Mouse (Mus musculus) heart, adult 18-20 months (tissue): Measurements from ENCODE around the gene Mxi1. TPM values are rescaled to one million over a fixed set of nuclear protein-coding genes. Genes with fewer than 3 reads are reported as not detected.
"Not testable (repeated sequence)": the region's sequence is repeated elsewhere in the genome, so short reads cannot be mapped to it uniquely, and the experiment has no call there.

Experiments
- DNase-seq, 2 experiments: peaks; one replicate each; pipeline ENCODE4 v3.0.0; 2021 to 2022; ENCODE audit warnings: mixed read lengths in 1 of 2
- total RNA-seq, 2 experiments: library from RNA; stranded (reverse); gene quantifications; 2 replicates each; pipeline ENCODE4 v1.2.3; 2021

The Mxi1 gene
- total RNA-seq, 2 experiments from 2014 or later, result 37.8 to 42.7 TPM

DNA sequence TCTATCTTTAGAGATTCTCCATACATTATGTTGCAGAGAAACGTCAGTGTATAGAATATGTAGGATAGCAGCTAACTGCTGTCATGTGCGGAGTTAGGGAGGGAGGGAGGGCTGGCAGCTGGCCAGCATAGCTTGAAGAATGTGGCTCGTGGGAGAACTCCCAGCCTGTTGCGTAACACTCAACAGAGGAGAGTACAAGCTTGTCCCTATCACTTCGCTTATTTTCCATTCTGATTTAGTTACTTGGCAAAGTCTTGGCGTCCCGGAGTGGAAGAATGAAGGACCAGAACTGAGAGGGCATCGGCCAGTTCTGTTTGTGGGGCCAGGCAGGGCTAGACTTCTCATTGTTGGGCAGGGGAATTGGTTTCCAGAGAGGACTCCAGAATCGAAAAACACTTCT lies 54.6 kb downstream of the Mxi1 start:
- DNase-seq, result peak; percentile 87 to 89

DNA sequence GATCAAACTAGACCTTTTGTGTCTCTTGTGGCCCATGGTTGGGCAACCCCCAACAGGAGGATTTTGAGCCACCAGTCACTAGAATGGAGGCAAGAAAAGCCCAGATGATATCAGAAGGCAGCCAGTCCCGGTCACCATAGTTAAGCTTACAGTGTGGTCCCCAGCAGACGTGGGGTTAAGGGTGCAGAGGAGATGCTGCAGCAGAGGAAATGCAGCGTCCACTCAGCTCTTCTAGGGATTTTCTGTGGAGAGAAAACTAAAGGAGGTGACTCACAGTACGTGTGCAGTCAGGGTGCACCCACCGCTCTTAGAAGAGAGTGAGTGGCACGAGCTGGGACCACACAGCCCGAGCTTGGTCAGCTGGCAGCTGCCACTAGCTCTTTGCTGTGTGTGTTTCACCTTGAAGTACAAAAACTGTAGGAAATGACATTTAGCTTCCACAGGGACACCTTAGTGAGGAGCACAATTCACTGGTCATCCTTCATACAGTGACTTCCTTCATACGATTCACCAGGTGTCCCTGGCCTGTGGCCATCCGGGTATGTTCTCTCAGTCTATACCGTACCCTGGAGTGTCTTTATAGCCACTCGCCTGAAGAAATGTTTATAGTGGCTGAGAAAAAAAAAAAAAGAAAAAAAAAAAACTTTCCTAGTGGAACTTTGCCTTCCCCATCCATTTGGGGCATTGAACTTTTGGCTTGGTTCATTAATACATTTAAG lies 55.9 kb downstream of the Mxi1 start:
- DNase-seq, result no peak

DNA sequence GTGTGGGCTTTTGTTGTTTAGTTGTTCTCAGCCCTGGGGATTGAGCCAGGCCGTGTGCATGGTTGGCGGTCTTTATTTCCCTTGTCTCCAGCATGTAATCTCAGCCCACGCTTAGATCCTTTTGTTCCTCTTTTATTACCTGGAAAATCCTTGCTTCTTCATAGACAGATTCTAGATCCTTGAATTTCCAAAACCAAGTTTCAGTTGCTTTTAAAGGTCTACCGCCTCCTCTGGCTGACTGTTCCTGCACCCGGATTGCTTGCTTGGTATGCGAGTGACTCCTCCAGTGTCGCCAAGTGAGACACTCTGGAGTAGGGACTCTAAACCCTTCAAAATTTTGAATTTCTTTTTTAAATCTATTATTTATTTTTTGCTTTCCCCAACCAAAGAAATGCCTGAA lies 56.6 kb downstream of the Mxi1 start:
- DNase-seq, result no peak

DNA sequence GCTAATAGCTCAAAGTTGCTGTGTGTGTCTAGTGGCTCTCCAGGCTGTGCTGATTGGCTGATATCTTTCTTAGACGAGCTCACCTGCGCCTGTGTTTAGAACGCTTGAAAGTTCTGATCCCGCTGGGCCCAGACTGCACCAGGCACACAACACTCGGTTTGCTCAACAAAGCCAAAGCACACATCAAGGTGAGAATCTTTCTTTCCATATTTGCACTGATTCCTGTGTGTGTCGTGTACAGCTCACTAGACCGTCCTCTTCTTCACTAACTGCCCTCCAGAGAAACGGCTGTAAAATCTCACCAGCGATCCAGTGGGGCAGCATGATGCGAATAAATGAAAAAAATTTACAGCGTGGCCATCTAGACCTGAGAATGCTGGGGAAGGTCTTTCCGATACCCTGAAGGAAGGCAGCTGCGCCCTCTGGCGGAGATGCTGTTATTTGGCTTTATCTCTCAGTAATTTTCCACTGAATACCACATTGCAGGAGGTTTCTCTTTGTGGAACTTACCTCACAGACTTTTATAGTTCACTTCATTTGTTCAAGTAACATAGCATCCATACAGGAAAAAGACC lies 59.2 kb downstream of the Mxi1 start:
- peak; percentile 76 to 92 for DNase-seq

DNA sequence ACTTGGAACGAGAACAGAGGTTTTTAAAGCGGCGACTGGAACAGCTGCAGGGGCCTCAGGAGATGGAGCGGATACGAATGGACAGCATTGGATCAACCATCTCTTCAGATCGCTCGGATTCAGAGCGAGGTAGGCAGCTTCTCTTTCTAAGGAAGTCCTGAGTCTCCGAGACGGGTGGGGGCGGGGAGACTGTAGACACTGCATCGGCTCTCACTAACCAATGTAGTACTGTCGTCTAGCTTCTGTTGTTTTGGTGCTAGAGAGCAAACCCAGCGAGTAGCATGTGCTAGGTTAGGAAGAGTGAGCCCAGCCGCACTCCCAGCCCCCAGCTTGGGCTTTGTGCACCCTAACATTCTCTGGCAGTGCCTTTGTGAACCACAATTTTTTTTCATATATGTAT lies 59.9 kb downstream of the Mxi1 start:
- DNase-seq, result no peak

DNA sequence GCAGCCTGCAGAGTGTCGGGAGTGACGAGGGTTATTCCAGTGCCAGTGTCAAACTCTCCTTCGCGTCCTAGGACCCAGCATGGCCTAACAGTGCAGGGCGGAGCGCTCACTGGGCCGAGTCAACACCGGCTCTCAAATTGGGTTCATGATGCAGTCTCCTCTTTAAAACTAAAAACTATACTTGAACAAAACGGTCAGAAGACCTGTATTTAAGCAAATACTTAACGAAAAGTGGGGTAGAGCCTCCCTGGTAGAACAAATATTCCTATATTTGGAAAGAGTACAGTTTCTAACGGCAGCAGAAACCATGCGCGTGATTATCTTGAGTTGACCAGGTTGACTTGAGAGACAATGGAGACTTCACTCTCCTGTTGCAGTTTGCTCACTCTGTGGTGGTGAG lies 61.3 kb downstream of the Mxi1 start, which contains the start of gene Gm10197:
Gene Gm10197 (minus strand): TSS at position 101 of the 400 bp plus-strand sequence.
- no peak for DNase-seq

DNA sequence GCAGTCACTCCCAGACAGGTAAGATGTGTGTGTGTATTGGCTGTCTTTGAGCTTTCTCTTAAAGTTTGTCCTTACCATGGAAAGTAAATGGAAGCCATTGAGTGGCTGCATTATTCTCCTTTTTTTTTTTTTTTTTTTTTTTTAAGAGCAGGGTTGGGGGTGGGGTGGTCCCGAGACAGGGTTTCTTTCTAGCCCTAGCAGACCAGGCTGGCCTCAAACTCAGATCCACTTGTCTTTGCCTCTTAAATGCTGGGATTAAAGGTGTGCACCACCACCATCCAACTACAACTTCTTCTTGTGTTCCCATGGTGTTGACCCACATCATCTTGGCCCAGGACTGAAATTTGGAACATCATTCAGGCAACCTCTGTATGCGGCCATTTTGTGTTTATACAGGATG lies 63.3 kb downstream of the Mxi1 start:
- DNase-seq, result no peak

DNA sequence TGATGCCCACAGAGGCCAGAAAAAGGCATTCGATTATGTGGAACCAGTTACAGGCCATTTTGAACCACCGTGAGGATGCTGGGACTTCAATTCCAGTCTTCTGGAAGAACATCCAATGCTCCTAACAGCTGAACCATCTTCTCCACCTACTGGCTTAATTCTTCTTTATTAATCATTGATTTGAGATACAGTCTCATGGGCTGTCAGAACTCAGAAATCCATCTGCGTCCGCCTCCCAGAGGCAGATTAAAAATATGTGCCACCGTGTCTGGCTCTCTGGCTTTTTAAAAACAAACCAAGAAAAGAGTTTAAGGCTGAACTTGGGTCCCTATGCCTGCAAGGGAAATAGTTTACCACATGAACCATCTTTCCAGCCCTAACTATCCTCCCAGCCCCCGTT lies 65.0 kb downstream of the Mxi1 start:
- DNase-seq, result no peak

DNA sequence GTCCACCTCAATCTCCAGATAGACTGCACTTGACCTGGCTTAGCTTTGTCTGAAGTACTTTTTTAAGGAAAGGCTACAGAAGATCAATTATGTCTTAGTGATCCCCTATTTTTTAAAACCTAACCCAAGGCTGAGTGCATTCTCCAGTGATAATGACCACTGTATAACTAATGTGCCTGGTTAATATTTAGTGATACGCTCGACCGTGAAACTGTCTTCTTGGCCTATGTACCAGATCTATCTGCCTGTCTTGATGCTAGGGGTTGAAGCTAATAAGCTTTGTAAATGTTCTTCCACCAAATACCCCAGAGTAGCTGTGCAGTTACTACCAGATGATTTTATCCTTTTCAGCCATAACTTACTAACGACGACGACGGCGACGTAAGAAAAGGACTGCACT lies 65.5 kb downstream of the Mxi1 start:
- no peak for DNase-seq

DNA sequence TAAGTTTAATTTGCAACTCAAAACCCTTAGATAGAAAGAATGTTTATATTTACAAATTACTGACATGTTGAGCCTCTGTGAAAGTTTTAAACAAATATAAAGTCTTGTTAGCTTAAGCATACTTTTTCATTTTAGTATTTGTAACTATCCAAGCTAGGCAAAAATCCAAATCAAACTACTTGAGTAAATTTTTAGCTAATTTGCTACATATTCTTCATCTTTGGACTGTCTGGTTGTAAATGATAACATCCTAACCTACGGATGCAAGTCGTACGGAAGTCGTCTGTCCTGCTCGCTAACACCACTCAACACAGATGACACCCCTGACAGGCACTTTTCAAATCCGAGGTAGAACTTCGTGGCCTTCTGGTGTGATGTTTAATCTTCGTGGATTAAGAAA lies 67.3 kb downstream of the Mxi1 start:
- no peak for DNase-seq

DNA sequence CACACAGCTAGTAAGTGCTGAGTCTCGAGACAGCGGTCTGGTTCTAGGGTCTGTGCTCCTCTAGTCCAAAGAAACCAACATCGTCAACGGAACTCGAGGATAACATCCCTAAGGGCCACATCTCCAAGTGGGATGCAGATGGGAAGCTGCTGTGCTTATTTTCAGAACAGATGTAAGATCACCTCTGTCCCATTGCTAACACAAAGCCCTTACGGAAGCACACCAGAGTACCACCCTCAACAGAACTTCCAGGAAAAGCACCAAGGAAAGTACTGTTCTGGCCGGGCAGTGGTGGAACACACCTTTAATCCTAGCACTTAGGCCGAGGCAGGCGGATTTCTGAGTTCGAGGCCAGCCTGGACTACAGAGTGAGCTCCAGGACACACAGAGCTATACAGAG lies 68.1 kb downstream of the Mxi1 start:
- no peak for DNase-seq

DNA sequence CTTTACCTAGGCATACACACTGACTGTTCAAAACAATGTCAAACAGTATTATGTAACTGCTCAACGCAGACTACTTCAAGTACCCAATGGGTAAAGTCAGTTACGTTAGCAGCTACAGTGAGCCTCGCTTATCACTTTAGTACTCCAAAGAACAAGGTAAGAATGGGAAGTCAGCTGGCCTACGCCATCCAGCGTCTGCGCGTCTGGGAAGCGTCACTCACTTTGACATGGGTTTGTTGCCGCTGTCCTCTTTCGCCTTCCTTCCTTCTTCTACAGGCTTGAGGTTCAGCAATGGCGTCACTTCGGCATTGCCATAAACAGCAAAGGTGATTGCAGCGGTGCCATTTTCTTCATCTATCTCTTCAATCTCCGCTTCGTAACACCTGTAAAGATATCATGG lies 73.0 kb downstream of the Mxi1 start:
- no peak for DNase-seq

DNA sequence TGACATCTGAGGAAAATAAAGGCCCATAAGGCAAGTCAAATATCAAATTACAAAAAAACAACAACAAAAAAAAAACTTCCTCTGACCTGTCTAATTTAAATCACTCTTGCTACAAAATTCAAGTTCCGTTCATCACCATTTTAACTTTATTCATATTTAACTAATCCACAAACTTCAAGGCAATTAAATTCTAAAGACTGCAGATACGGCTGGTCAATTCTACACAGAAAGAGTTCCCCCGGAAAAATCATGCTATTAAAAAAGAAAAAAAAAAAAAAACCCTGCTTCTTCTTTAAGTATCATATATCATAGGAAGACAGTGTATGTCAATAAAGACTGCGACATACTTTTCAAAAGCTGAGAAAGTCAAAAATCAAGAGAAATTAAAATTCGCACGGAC lies 79.1 kb downstream of the Mxi1 start:
- DNase-seq, result no peak

DNA sequence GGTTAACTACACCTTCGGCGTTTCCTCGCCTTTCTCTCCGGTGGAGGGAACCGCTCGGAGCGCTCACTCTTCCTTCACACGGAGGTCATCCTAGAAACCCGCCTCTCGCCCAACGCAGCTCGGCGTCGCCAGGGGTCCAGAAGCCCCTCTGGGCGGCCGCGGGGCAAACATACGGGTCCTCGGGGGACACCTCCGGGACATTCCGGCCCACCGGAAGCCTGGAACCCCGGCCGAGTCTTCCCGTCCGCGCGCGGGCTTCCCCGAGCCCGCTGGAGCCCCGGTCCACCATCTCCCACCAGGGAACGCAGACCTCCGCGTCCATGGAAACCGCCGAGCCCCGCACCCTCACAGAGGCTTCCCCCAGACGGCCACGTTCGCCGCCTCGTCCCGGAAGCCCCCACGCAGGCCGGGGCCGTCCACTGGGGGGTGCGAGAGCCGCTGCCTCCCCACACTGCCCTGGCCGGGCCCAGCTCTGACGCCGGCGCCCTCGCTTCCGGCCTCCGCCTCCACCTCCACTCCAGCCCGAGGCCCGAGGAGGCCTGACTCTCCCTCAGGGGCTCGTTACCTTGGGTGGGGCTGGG lies 79.6 kb downstream of the Mxi1 start:
- no peak for DNase-seq

DNA sequence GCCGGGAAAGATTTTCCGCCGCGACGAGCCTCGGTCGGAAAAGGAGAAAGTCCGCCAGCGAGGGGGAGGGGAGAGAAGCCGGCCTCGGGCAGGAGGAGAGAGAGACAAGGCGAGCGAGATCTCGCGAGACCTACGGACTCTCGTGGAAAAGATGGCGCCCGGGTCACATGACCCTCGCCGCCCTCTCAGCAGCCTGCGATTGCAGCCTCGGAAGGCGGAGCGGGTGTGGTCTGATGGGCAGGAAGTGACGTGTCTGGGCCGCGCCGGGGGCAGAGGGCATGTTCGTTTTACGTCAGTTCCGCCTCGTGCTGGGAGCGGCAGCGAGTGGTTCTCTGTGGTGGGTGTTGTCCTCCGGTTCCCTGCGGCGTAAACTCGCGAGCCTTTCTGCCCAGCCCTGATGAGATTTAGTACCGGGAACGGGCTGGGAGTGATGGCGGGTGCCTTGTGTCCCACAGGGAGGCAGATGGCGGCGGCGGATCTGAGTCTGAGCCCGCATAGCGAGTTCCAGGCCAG lies 80.2 kb downstream of the Mxi1 start, which contains the start of gene Smndc1:
Gene Smndc1 (minus strand): TSS at position 84 of the 513 bp plus-strand sequence.
- DNase-seq, result peak; percentile 99 to 100

DNA sequence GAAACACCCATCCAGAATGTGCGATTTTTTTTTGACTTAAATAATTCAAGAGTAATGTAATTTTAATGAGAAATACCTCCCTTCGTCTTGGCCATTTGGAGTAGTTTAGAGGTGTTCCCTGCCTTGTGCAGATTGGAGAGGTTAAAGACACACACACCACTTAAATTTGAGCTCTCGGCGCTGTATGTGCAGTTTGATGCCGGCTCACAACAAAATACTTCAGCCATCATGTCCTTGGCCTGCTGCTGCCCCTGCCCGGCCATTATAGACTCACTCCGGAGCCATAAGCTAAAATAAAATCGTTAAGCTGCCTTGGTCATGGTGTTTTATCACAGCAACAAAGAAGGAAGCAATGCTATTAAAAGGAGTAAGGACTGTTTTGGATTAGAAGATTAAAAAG lies 81.1 kb downstream of the Mxi1 start:
- no peak for DNase-seq

DNA sequence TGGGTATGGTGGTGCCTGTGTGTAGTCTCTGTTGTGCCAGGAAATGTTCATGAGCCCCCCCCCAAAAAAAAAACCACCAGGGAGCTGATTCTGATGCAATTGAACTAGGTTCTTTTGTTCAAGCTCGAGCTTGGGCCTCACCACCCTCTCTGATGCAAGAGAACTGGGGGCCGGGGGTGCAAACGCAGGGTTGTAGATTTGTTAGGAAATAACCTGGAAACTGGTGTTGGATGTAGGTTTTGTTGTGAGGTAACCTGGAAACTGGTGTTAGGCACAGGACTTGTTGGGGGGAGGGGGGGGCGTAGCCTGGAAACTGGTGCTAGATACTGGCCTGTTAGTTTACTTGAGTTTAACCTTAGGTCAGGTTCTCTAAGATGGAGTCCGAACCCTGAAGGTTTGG lies 81.5 kb downstream of the Mxi1 start:
- DNase-seq, result no peak

DNA sequence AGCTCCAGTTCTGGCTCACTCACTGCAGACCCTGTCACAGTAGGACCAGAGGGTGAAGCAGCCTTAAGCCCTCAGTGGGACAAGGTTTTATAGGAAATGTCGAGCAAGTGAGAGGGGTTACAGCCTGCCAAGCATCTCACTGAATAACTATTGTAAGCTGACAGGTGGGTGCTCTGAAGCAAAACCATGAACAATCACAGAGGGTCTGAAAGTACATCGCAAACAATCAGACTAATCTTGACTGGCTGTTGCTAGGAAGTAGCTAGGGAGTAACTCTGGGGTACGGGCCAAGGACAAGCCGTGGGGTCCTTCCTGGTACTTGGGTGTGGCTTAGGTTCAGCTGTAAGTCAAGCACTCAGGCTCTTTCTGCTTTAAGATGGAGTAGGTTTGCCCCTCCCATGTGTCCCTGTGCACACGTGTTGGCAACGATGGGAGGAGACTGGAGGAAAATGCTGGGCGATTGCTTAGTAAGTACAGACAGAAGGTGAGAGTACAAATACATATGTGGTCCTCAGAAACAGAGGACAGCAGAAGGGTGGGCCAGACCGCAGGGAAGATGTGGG lies 82.5 kb downstream of the Mxi1 start:
- no peak for DNase-seq

DNA sequence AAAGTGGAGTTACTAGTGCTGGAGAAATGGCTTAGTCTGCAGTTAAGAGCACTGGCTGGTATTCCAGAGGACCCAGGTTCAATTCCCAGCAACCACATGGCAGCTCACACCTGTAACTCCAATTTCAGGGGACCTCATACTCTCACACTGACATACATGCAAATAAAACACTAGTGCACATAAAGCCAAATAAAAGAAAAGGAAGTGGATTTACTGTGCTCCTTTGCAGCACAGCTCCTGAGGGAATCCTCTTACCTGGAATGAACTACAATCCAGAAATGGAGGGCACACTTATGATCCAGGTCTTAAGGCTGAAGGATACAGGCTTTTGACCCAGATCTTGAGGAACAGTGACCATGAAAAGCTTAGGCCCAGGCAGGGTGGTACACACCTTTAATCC lies 83.3 kb downstream of the Mxi1 start:
- DNase-seq, result no peak

DNA sequence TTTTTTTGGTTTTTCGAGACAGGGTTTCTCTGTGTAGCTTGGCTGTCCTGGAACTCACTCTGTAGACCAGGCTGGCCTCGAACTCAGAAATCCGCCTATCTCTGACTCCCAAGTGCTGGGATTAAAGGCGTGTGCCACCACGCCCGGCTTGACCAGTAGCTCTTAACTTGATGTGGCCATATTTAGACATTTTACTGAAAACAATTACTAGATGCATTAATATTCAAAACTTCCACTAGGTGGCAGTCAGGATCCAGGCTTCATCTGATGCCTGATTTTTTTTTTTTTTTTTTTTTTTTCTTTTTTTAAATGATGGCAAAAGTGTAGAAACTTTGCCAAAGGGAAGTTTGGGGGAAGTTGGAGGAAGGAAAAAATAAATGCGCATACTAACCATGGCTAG lies 84.2 kb downstream of the Mxi1 start:
- DNase-seq, result peak; percentile 43 to 78

DNA sequence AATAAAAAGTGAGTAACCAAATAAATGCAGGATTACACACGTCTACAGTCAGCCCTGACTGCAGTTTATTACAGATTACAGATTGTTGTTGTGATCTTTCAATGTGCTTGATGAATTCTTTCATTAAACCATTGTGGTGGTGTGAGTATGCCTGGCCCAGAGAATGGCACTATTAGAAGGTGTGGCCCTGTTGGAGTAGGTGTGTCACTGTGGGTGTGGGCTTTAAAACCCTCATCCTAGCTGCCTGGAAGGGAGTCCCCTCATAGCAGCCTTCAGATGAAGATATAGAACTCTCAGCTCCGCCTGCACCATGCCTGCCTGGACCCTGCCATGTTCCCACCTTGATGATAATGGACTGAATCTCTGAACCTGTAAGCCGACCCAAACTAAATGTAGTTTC lies 84.6 kb downstream of the Mxi1 start:
- not testable (repeated sequence) for DNase-seq

DNA sequence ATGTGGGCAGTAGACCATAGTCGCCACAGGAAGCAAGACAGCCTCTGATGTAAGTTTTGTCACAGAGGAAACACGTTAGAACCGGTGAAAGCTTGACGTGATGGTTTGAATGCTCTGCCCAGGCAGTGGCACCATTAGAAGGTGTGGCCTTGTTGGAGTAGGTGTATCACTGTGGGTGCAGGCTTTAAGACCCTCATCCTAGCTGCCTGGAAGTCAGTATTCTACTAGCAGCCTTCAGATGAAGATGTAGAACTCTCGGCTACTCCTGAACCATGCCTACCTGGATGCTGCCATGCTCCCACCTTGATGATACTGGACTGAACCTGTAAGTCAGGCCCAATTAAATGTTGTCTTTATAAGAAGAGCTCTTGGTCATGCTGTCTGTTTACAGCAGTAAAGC lies 85.5 kb downstream of the Mxi1 start:
- DNase-seq, result not testable (repeated sequence)
